Mouse (Mus musculus): ENCODE measurements at regions not wholly inside any gene's neighbourhood (a gene's known extent, or its start where the extent isn't known, plus 50 kb on each side); places are given as distances from the start of the nearest gene placed in this dataset.

DNA sequence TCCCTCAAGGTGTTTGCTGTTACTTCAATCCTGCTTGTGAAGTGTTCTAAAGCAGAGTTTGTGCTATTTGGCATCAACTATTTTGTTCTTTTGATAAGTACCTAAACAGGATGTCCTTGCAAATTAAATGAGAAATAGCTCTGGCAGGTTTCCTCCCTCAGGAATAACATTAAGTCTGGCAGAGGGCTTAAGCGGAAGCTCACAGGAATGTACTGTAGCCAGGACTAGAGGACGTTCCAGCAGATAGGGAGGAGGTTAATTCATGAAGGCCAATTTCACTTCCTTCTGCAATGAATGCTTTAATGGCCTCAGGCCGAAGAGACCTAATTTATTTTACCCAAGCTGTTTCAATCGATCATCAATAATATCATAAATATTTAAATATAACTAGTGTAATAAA lies 318.7 kb downstream of the Trim52 start:
- Histone ChIP-seq H3K4me2 (ENCODE audit: low read depth) (no peak overlapping the region), H3K4me3 (no peak overlapping the region), H3K36me3 (ENCODE audit: control insufficient read depth, insufficient read depth) (no peaks in the 10 kb centered on the region), H3K27me3 (ENCODE audit: control insufficient read depth, insufficient read depth, insufficient read length) (no peaks in the 10 kb centered on the region), H3ac (ENCODE audit: control insufficient read depth, insufficient read length) (no peak overlapping the region), H3K79me2 (ENCODE audit: control insufficient read depth, insufficient read depth) (no peaks in the 10 kb centered on the region)
- TF ChIP-seq POLR2AphosphoS2 (IDR thresholded peaks at IDR 0.05; ENCODE audit: insufficient read length, low read depth) (no peak), TCF12 (IDR thresholded peaks at IDR 0.05; ENCODE audit: insufficient read depth, poor library complexity, severe bottlenecking) (no peak), MYOG (IDR thresholded peaks at IDR 0.05; ENCODE audit: control insufficient read depth in 1 of 3, insufficient read depth in 1 of 3, insufficient read length in 2 of 3, low read depth in 2 of 3) (no peak), USF1 (IDR thresholded peaks at IDR 0.05; ENCODE audit: low read depth) (no peak), CEBPB (IDR thresholded peaks at IDR 0.05; ENCODE audit: insufficient read depth, poor library complexity, severe bottlenecking) (no peak), SRF (IDR thresholded peaks at IDR 0.05; ENCODE audit: control insufficient read depth, insufficient read length, low read depth) (no peak), TCF3 (IDR thresholded peaks at IDR 0.05; ENCODE audit: insufficient read length, low read depth) (no peak)

DNA sequence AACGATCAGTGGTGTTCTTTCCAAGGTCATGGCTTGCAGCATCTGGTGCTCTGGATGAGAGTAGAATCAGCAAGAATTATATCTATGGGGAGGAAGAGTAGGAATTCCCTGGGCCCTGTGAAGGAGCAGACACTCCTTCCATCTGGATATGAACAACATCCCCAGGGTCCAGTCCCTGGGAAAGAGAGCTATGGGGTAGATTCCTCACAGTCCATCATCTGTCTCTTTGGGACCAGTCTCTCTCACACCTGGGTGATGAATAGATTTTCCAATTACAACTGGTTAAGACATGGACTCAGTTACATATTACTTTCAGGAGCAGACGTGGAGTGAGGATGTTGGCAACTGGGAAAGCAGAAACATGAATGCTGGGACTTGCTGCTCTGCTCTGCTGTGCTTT lies 322.6 kb downstream of the Trim52 start:
- H3K4me3 ChIP-seq, result no peak overlapping the region
- H3K4me2 ChIP-seq (ENCODE audit: low read depth), result no peak overlapping the region
- no peaks in the 10 kb centered on the region for H3K36me3 ChIP-seq (ENCODE audit: control insufficient read depth, insufficient read depth)
- no peak for TF ChIP-seq POLR2AphosphoS2 (IDR thresholded peaks at IDR 0.05; ENCODE audit: insufficient read length, low read depth)
- TF ChIP-seq TCF3 (IDR thresholded peaks at IDR 0.05; ENCODE audit: insufficient read length, low read depth), result no peak
- TF ChIP-seq MAX (IDR thresholded peaks at IDR 0.05; ENCODE audit: low read depth), result no peak
- no peak for TF ChIP-seq MYOG (IDR thresholded peaks at IDR 0.05; ENCODE audit: control insufficient read depth in 1 of 3, insufficient read depth in 1 of 3, insufficient read length in 2 of 3, low read depth in 2 of 3)
- TF ChIP-seq REST (IDR thresholded peaks at IDR 0.05; ENCODE audit: insufficient read depth, insufficient read length), result no peak
- TF ChIP-seq SRF (IDR thresholded peaks at IDR 0.05; ENCODE audit: control insufficient read depth, insufficient read length, low read depth), result no peak
- TF ChIP-seq USF1 (IDR thresholded peaks at IDR 0.05; ENCODE audit: low read depth), result no peak
- no peak for TF ChIP-seq CEBPB (IDR thresholded peaks at IDR 0.05; ENCODE audit: insufficient read depth, poor library complexity, severe bottlenecking)
- TF ChIP-seq TCF12 (IDR thresholded peaks at IDR 0.05; ENCODE audit: insufficient read depth, poor library complexity, severe bottlenecking), result no peak
- TF ChIP-seq E2F4 (IDR thresholded peaks at IDR 0.05; ENCODE audit: insufficient read depth), result no peak
- no peak for TF ChIP-seq POLR2A (IDR thresholded peaks at IDR 0.05; ENCODE audit: insufficient read length, low read depth)
- TF ChIP-seq MYOD1 (IDR thresholded peaks at IDR 0.05; ENCODE audit: control insufficient read depth in 1 of 3, insufficient read length in 2 of 3, low read depth in 2 of 3), result no peak
- H3ac ChIP-seq (ENCODE audit: control insufficient read depth, insufficient read length), result no peak overlapping the region
- H3K79me2 ChIP-seq (ENCODE audit: control insufficient read depth, insufficient read depth), result no peaks in the 10 kb centered on the region
- H3K27me3 ChIP-seq (ENCODE audit: control insufficient read depth, insufficient read depth, insufficient read length), result no peaks in the 10 kb centered on the region

DNA sequence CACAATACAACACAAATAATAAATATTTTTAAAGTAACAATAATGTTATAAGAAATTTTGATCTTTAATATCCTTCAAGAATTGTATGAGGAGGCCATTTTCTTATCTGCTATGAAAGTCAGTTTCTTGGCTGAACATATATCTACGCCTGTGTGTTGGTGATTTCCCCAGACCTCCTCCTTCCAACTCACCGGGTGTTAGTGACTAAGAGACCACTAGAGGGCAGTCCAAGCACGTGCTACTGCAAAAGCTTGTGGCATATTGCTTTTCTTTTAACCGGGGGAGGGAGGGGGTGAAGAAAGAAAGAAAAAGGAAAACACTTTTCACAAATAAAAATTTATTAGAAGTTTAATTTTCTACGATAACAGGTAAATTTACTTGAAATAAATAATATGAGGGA lies 333.3 kb downstream of the Trim52 start:
- Histone ChIP-seq H3K4me3 (no peak overlapping the region), H3K79me2 (ENCODE audit: control insufficient read depth, insufficient read depth) (no peaks in the 10 kb centered on the region), H3K27me3 (ENCODE audit: control insufficient read depth, insufficient read depth, insufficient read length) (no peaks in the 10 kb centered on the region), H3K4me2 (ENCODE audit: low read depth) (no peak overlapping the region), H3K36me3 (ENCODE audit: control insufficient read depth, insufficient read depth) (no peaks in the 10 kb centered on the region), H3ac (ENCODE audit: control insufficient read depth, insufficient read length) (no peak overlapping the region)
- no peak for TF ChIP-seq POLR2AphosphoS2 (IDR thresholded peaks at IDR 0.05; ENCODE audit: insufficient read length, low read depth)
- TF ChIP-seq USF1 (IDR thresholded peaks at IDR 0.05; ENCODE audit: low read depth), result no peak
- TF ChIP-seq E2F4 (IDR thresholded peaks at IDR 0.05; ENCODE audit: insufficient read depth), result no peak
- TF ChIP-seq SRF (IDR thresholded peaks at IDR 0.05; ENCODE audit: control insufficient read depth, insufficient read length, low read depth), result no peak
- TF ChIP-seq MAX (IDR thresholded peaks at IDR 0.05; ENCODE audit: low read depth), result no peak
- no peak for TF ChIP-seq POLR2A (IDR thresholded peaks at IDR 0.05; ENCODE audit: insufficient read length, low read depth)
- TF ChIP-seq TCF12 (IDR thresholded peaks at IDR 0.05; ENCODE audit: insufficient read depth, poor library complexity, severe bottlenecking), result no peak
- TF ChIP-seq CEBPB (IDR thresholded peaks at IDR 0.05; ENCODE audit: insufficient read depth, poor library complexity, severe bottlenecking), result no peak
- TF ChIP-seq REST (IDR thresholded peaks at IDR 0.05; ENCODE audit: insufficient read depth, insufficient read length), result no peak
- no peak for TF ChIP-seq MYOG (IDR thresholded peaks at IDR 0.05; ENCODE audit: control insufficient read depth in 1 of 3, insufficient read depth in 1 of 3, insufficient read length in 2 of 3, low read depth in 2 of 3)
- no peak for TF ChIP-seq MYOD1 (IDR thresholded peaks at IDR 0.05; ENCODE audit: control insufficient read depth in 1 of 3, insufficient read length in 2 of 3, low read depth in 2 of 3)
- no peak for TF ChIP-seq TCF3 (IDR thresholded peaks at IDR 0.05; ENCODE audit: insufficient read length, low read depth)

DNA sequence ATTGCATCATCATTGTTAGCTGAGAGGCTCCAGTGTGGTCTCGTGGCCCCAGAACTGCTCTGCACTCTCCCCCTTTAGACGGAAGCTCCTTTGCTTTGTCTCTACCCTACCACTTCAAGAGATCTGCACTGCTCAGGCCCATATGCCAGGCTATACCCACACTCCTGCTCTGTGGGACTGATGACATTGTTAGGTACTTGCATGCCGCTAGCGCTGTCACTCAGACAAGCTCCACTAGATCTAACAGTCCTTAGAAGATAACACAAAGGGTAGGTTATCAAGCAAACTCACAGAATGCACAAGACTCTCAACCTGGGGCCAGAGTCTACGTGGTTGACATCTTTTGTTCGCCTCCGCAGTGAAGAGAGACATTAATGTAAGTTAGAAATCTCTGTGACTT lies 383.1 kb downstream of the Trim52 start:
- TF ChIP-seq USF1 (IDR thresholded peaks at IDR 0.05; ENCODE audit: low read depth) (no peak), CEBPB (IDR thresholded peaks at IDR 0.05; ENCODE audit: insufficient read depth, poor library complexity, severe bottlenecking) (no peak), MYOG (IDR thresholded peaks at IDR 0.05; ENCODE audit: control insufficient read depth in 1 of 3, insufficient read depth in 1 of 3, insufficient read length in 2 of 3, low read depth in 2 of 3) (no peak), REST (IDR thresholded peaks at IDR 0.05; ENCODE audit: insufficient read depth, insufficient read length) (no peak), POLR2A (IDR thresholded peaks at IDR 0.05; ENCODE audit: insufficient read length, low read depth) (no peak), TCF12 (IDR thresholded peaks at IDR 0.05; ENCODE audit: insufficient read depth, poor library complexity, severe bottlenecking) (no peak), TCF3 (IDR thresholded peaks at IDR 0.05; ENCODE audit: insufficient read length, low read depth) (no peak), SRF (IDR thresholded peaks at IDR 0.05; ENCODE audit: control insufficient read depth, insufficient read length, low read depth) (no peak), MYOD1 (IDR thresholded peaks at IDR 0.05; ENCODE audit: control insufficient read depth in 1 of 3, insufficient read length in 2 of 3, low read depth in 2 of 3) (no peak), POLR2AphosphoS2 (IDR thresholded peaks at IDR 0.05; ENCODE audit: insufficient read length, low read depth) (no peak), MAX (IDR thresholded peaks at IDR 0.05; ENCODE audit: low read depth) (no peak), E2F4 (IDR thresholded peaks at IDR 0.05; ENCODE audit: insufficient read depth) (no peak)

More for the DNA sequence above, 383.1 kb downstream of the Trim52 start:
- Histone ChIP-seq H3K4me2 (ENCODE audit: low read depth) (no peak overlapping the region), H3K27me3 (ENCODE audit: control insufficient read depth, insufficient read depth, insufficient read length) (no peaks in the 10 kb centered on the region), H3K36me3 (ENCODE audit: control insufficient read depth, insufficient read depth) (no peaks in the 10 kb centered on the region), H3K79me2 (ENCODE audit: control insufficient read depth, insufficient read depth) (no peaks in the 10 kb centered on the region), H3K4me3 (no peak overlapping the region), H3ac (ENCODE audit: control insufficient read depth, insufficient read length) (no peak overlapping the region)

All from myocyte (in vitro differentiated cells).